Mouse (Mus musculus) E14TG2a.4 (cell line): ENCODE measurements around the gene A630001G21Rik.

ENCODE experiments used
- CTCF ChIP-seq: conservative IDR thresholded peaks from 2 replicates; pipeline ENCODE4 v1.5.1; 2014; ENCODE audit warnings: low read length
- POU5F1 ChIP-seq: IDR thresholded peaks from 2 replicates; pipeline ENCODE4 v1.6.1; 2014; ENCODE audit warnings: low read length, borderline replicate concordance

DNA sequence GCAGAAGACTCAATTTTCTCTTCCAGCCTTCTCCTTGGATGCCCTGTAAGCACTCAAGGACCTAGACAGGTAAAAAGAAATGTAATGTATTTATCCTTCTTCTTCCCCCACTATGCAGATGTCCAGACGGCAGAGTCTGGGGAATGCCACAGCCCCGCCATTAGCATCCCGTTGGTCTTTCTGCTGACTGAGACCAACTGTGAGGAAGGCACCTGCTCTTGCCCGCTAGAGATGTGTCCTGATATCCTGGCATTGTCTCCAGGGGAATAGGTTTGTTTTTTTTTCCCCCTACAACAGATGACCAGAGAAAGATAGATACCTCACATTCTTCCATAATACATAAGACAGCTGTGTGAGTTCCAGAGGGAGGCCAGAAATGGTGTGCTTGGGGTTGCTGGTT, 14.2 kb downstream of the A630001G21Rik start:
- TF ChIP-seq CTCF (no peak), POU5F1 (no peak)
